Mouse (Mus musculus): Measurements from ENCODE around the gene Gm21988.

The Gm21988 gene

GRCm38 (mm10) chr11:70239541-70240279 is at the start of gene Gm21988, which contains the start of gene Rnasek:
Gene Gm21988, minus strand, starts transcription at chr11:70239830.
Gene Rnasek, minus strand, starts transcription at chr11:70239842.
- peak; percentile 90 for DNase-seq

GRCm38 (mm10) chr11:70289236-70289635 is 49.6 kb upstream of the Gm21988 start:
- peak; percentile 19 for DNase-seq

GRCm38 (mm10) chr11:70288102-70288501 is 48.5 kb upstream of the Gm21988 start:
- DNase-seq: no peak

GRCm38 (mm10) chr11:70285686-70286085 is 46.1 kb upstream of the Gm21988 start:
- DNase-seq: no peak

- no peak for DNase-seq
Observed at GRCm38 (mm10) chr11:70284757-70285156, 45.1 kb upstream of the Gm21988 start.

- no peak for DNase-seq
Observed at GRCm38 (mm10) chr11:70283666-70284065, 44.0 kb upstream of the Gm21988 start.

GRCm38 (mm10) chr11:70280441-70280840 is 40.8 kb upstream of the Gm21988 start:
- peak; percentile 71 for DNase-seq

- no peak for DNase-seq
Observed at GRCm38 (mm10) chr11:70278961-70279360, 39.3 kb upstream of the Gm21988 start.

- DNase-seq: no peak
Observed at GRCm38 (mm10) chr11:70271641-70272040, 32.0 kb upstream of the Gm21988 start.

GRCm38 (mm10) chr11:70266405-70266804 is 26.8 kb upstream of the Gm21988 start:
- DNase-seq: peak; percentile 83

GRCm38 (mm10) chr11:70265819-70266218 is 26.2 kb upstream of the Gm21988 start:
- DNase-seq: no peak

GRCm38 (mm10) chr11:70265252-70265651 is 25.6 kb upstream of the Gm21988 start:
- DNase-seq: no peak

- DNase-seq: no peak
Observed at GRCm38 (mm10) chr11:70259035-70259434, 19.4 kb upstream of the Gm21988 start.

GRCm38 (mm10) chr11:70254931-70255531 is 15.4 kb upstream of the Gm21988 start, which contains the start of gene Alox12:
Gene Alox12, minus strand, starts transcription at chr11:70255353.
- peak; percentile 72 for DNase-seq

- DNase-seq: no peak
Observed at GRCm38 (mm10) chr11:70254337-70254736, 14.7 kb upstream of the Gm21988 start.

- DNase-seq: no peak
Observed at GRCm38 (mm10) chr11:70251853-70252252, 12.2 kb upstream of the Gm21988 start.

- DNase-seq: no peak
Observed at GRCm38 (mm10) chr11:70250150-70250549, 10.5 kb upstream of the Gm21988 start.

- peak; percentile 84 for DNase-seq
Observed at GRCm38 (mm10) chr11:70247136-70247845, 7.7 kb upstream of the Gm21988 start.

- no peak for DNase-seq
Observed at GRCm38 (mm10) chr11:70242591-70242990, 3.0 kb upstream of the Gm21988 start.

- DNase-seq: no peak
Observed at GRCm38 (mm10) chr11:70238591-70239440, 814 bp downstream of the Gm21988 start.

- DNase-seq: peak; percentile 99
Observed at GRCm38 (mm10) chr11:70237457-70238167, 2.0 kb downstream of the Gm21988 start, which contains the start of gene 0610010K14Rik. Gene 0610010K14Rik, minus strand, starts transcription at chr11:70237914.

GRCm38 (mm10) chr11:70236717-70237116 is 2.9 kb downstream of the Gm21988 start:
- no peak for DNase-seq

Measured in lung, postnatal 10 days (tissue).